Mouse (Mus musculus) kidney, adult 2 months (tissue): ENCODE measurements around the gene Ggt1.

Source experiments
- CTCF ChIP-seq: fragments of 200-500 bp; conservative IDR thresholded peaks from 2 replicates; pipeline ENCODE4 v1.5.1; 2011; ENCODE audit warnings: low read depth, mild to moderate bottlenecking, control low read depth, low read length, moderate library complexity, mixed read lengths; ENCODE audit not compliant: insufficient read depth, insufficient read length
- POLR2A ChIP-seq: fragments of 200-500 bp; IDR thresholded peaks from one replicate; pipeline ENCODE4 v1.6.1; 2011; ENCODE audit warnings: low read depth, low read length, control low read depth

- TF ChIP-seq CTCF, result no peak
- no peak for TF ChIP-seq POLR2A
These were observed 49.5 kb upstream of the Ggt1 start for GRCm38 (mm10) chr10:75511897-75512296.
